Mouse (Mus musculus) small intestine, adult 2 months (tissue): ENCODE results near the gene Btg2.

Experiments
- CTCF ChIP-seq: fragments of 200-500 bp; IDR thresholded peaks from 2 replicates; pipeline ENCODE4 v1.5.1; 2012; ENCODE audit warnings: low read depth, mild to moderate bottlenecking, control low read depth, inconsistent platforms, low read length, moderate library complexity, mixed read lengths; ENCODE audit not compliant: insufficient replicate concordance, insufficient read length; ENCODE audit errors: extremely low read depth
- POLR2A ChIP-seq: fragments of 200-500 bp; IDR thresholded peaks from 2 replicates; pipeline ENCODE4 v1.6.1; 2012; ENCODE audit warnings: low read depth, mild to moderate bottlenecking, control low read depth, inconsistent platforms, low read length, moderate library complexity

GRCm38 (mm10) chr1:134039361-134039760 lies 39.6 kb downstream of the Btg2 start:
- TF ChIP-seq CTCF (no peak), POLR2A (no peak)
